Mouse (Mus musculus): Measurements from ENCODE around the gene Adgrl3. TPM values are rescaled to one million over a fixed set of nuclear protein-coding genes. Genes with fewer than 3 reads are reported as not detected.

Adgrl3 gene
- total and polyA plus RNA-seq, 2 experiments from 2014 or later = 1.7 to 7.3 TPM

GRCm38 (mm10) chr5:81094618-81095017, 74.7 kb downstream of the Adgrl3 start:
- TF ChIP-seq EP300 (IDR thresholded peaks at IDR 0.05; ENCODE audit: low read depth) (no peak), CTCF (IDR thresholded peaks at IDR 0.05; ENCODE audit: low read depth) (no peak)
- DNase-seq (ENCODE audit: low spot score) (no peak), ATAC-seq (ENCODE audit: insufficient read depth, low read depth) (no peak)
- Histone ChIP-seq H3K36me3 (replicated peaks; ENCODE audit: control insufficient read depth, insufficient read depth, low read length) (no peaks in the 10 kb centered on the region), H3K9ac (replicated peaks; ENCODE audit: low read depth, low read length) (no peak overlapping the region), H3K9me3 (replicated peaks; ENCODE audit: control insufficient read depth, low read length) (no peaks in the 10 kb centered on the region), H3K4me2 (ENCODE audit: low read depth, low read length) (no peak overlapping the region), H3K4me3 (ENCODE audit: low read depth, low read length) (no peak overlapping the region), H3K4me1 (ENCODE audit: control insufficient read depth, insufficient read depth) (no peaks in the 10 kb centered on the region), H3K27me3 (ENCODE audit: control insufficient read depth, insufficient read depth, low read length) (no peaks in the 10 kb centered on the region), H3K27ac (ENCODE audit: low read depth) (no peak overlapping the region)
- 84% methylated on average over 3 of the region's 3 CpGs for WGBS

- H3K27me3 ChIP-seq (ENCODE audit: control insufficient read depth, insufficient read depth, low read length) = no peaks in the 10 kb centered on the region
- WGBS = 84% methylated on average over 4 of the region's 4 CpGs
- ATAC-seq (ENCODE audit: insufficient read depth, low read depth) (no peak), DNase-seq (ENCODE audit: low spot score) (no peak)
- H3K9me3 ChIP-seq (replicated peaks; ENCODE audit: control insufficient read depth, low read length) = no peaks in the 10 kb centered on the region
- H3K9ac ChIP-seq (replicated peaks; ENCODE audit: low read depth, low read length) = no peak overlapping the region
- H3K4me1 ChIP-seq (ENCODE audit: control insufficient read depth, insufficient read depth) = no peaks in the 10 kb centered on the region
- H3K4me2 ChIP-seq (ENCODE audit: low read depth, low read length) = no peak overlapping the region
- no peak overlapping the region for H3K27ac ChIP-seq (ENCODE audit: low read depth)
- H3K4me3 ChIP-seq (ENCODE audit: low read depth, low read length) = no peak overlapping the region
- TF ChIP-seq EP300 (IDR thresholded peaks at IDR 0.05; ENCODE audit: low read depth) (no peak), CTCF (IDR thresholded peaks at IDR 0.05; ENCODE audit: low read depth) (no peak)
- no peaks in the 10 kb centered on the region for H3K36me3 ChIP-seq (replicated peaks; ENCODE audit: control insufficient read depth, insufficient read depth, low read length)
Measured at GRCm38 (mm10) chr5:81097131-81097530, 77.2 kb downstream of the Adgrl3 start.

DNA sequence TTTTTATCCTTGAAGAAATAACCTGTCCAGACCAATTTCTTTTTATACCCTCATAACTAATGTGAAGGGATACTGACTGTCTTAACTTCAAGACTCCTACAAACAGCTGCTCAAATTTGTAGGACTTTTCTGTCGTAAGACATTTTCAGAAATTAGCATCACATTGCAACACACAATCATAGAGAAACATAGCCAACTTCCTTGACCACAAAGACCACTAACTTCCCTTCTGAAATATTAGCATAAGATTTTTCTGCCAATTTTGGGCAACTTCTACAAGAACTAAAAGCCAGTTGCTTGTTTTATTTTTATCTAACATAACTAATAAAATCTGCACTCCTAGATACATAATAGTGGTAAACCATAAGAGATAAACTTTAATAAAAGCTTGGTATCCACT, 87.5 kb downstream of the Adgrl3 start:
- ATAC-seq (ENCODE audit: insufficient read depth, low read depth) = no peak
- TF ChIP-seq CTCF (IDR thresholded peaks at IDR 0.05; ENCODE audit: low read depth) = no peak
- TF ChIP-seq EP300 (IDR thresholded peaks at IDR 0.05; ENCODE audit: low read depth) = no peak
- H3K4me3 ChIP-seq (ENCODE audit: low read depth, low read length) = no peak overlapping the region
- H3K27me3 ChIP-seq (ENCODE audit: control insufficient read depth, insufficient read depth, low read length) = no peaks in the 10 kb centered on the region
- H3K9ac ChIP-seq (replicated peaks; ENCODE audit: low read depth, low read length) = no peak overlapping the region
- H3K4me2 ChIP-seq (ENCODE audit: low read depth, low read length) = no peak overlapping the region
- H3K27ac ChIP-seq (ENCODE audit: low read depth) = no peak overlapping the region
- 82% methylated on average over 1 of the region's 1 CpGs for WGBS
- no peaks in the 10 kb centered on the region for H3K36me3 ChIP-seq (replicated peaks; ENCODE audit: control insufficient read depth, insufficient read depth, low read length)
- H3K4me1 ChIP-seq (ENCODE audit: control insufficient read depth, insufficient read depth) = no peaks in the 10 kb centered on the region
- no peaks in the 10 kb centered on the region for H3K9me3 ChIP-seq (replicated peaks; ENCODE audit: control insufficient read depth, low read length)
- DNase-seq (ENCODE audit: low spot score) = no peak

GRCm38 (mm10) chr5:81124483-81124882, 104.5 kb downstream of the Adgrl3 start:
- 66% methylated on average over 4 of the region's 4 CpGs for WGBS
- H3K9me3 ChIP-seq (replicated peaks; ENCODE audit: control insufficient read depth, low read length) = no peaks in the 10 kb centered on the region
- DNase-seq (ENCODE audit: low spot score) (no peak), ATAC-seq (ENCODE audit: insufficient read depth, low read depth) (no peak)
- no peak overlapping the region for H3K9ac ChIP-seq (replicated peaks; ENCODE audit: low read depth, low read length)
- no peak overlapping the region for H3K4me2 ChIP-seq (ENCODE audit: low read depth, low read length)
- no peaks in the 10 kb centered on the region for H3K4me1 ChIP-seq (ENCODE audit: control insufficient read depth, insufficient read depth)
- H3K27me3 ChIP-seq (ENCODE audit: control insufficient read depth, insufficient read depth, low read length) = no peaks in the 10 kb centered on the region
- H3K27ac ChIP-seq (ENCODE audit: low read depth) = no peak overlapping the region
- H3K36me3 ChIP-seq (replicated peaks; ENCODE audit: control insufficient read depth, insufficient read depth, low read length) = no peaks in the 10 kb centered on the region
- TF ChIP-seq EP300 (IDR thresholded peaks at IDR 0.05; ENCODE audit: low read depth) = no peak
- TF ChIP-seq CTCF (IDR thresholded peaks at IDR 0.05; ENCODE audit: low read depth) = no peak
- no peak overlapping the region for H3K4me3 ChIP-seq (ENCODE audit: low read depth, low read length)

DNA sequence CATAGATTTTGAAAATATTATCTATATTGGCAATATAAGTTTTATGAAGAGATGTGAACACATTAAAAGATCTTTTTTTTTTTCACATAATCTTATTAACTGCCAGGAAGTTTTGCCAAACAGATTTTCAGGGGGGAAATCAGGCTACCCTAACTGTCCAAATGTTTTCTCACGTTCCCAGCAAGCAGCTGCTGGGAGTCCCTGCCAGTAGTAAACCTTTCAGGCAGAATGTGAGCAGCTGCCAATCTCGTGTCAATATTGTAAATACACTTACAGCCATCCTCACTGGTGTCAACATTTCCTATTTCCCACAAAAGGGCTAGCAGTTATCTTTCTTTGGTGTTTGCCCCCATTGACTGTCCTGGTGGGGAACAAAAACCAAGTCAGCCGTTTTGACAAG, 107.7 kb downstream of the Adgrl3 start:
- Histone ChIP-seq H3K9me3 (replicated peaks; ENCODE audit: control insufficient read depth, low read length) (no peaks in the 10 kb centered on the region), H3K9ac (replicated peaks; ENCODE audit: low read depth, low read length) (no peak overlapping the region), H3K27ac (ENCODE audit: low read depth) (no peak overlapping the region), H3K27me3 (ENCODE audit: control insufficient read depth, insufficient read depth, low read length) (no peaks in the 10 kb centered on the region), H3K4me1 (ENCODE audit: control insufficient read depth, insufficient read depth) (no peaks in the 10 kb centered on the region), H3K4me2 (ENCODE audit: low read depth, low read length) (no peak overlapping the region), H3K36me3 (replicated peaks; ENCODE audit: control insufficient read depth, insufficient read depth, low read length) (no peaks in the 10 kb centered on the region), H3K4me3 (ENCODE audit: low read depth, low read length) (no peak overlapping the region)
- DNase-seq (ENCODE audit: low spot score) (no peak), ATAC-seq (ENCODE audit: insufficient read depth, low read depth) (no peak)
- 53% methylated on average over 3 of the region's 3 CpGs for WGBS
- TF ChIP-seq EP300 (IDR thresholded peaks at IDR 0.05; ENCODE audit: low read depth) (no peak), CTCF (IDR thresholded peaks at IDR 0.05; ENCODE audit: low read depth) (no peak)

DNA sequence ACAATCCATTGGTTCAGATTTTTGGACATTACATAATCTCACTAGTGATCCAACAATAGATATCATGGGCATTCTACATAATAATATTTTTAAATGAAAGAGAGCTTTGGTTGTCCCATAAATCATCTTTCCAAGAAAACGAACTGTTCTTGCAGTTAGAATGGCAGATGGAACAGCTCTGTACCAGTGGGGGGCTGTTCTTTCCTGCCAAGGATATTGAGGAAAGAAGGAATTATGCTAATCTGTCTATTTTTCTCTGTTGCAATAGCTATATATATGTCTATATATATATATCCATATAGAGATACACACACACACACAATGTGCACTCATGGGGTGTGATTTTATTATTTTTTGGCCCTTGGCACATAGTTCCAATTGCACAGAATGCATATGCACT, 116.5 kb downstream of the Adgrl3 start:
- 72% methylated on average over 1 of the region's 1 CpGs for WGBS
- no peak overlapping the region for H3K4me2 ChIP-seq (ENCODE audit: low read depth, low read length)
- ATAC-seq (ENCODE audit: insufficient read depth, low read depth) = no peak
- no peak overlapping the region for H3K4me3 ChIP-seq (ENCODE audit: low read depth, low read length)
- no peaks in the 10 kb centered on the region for H3K4me1 ChIP-seq (ENCODE audit: control insufficient read depth, insufficient read depth)
- DNase-seq (ENCODE audit: low spot score) = no peak
- no peak for TF ChIP-seq EP300 (IDR thresholded peaks at IDR 0.05; ENCODE audit: low read depth)
- no peak for TF ChIP-seq CTCF (IDR thresholded peaks at IDR 0.05; ENCODE audit: low read depth)
- H3K27me3 ChIP-seq (ENCODE audit: control insufficient read depth, insufficient read depth, low read length) = no peaks in the 10 kb centered on the region
- no peaks in the 10 kb centered on the region for H3K9me3 ChIP-seq (replicated peaks; ENCODE audit: control insufficient read depth, low read length)
- no peak overlapping the region for H3K27ac ChIP-seq (ENCODE audit: low read depth)
- H3K36me3 ChIP-seq (replicated peaks; ENCODE audit: control insufficient read depth, insufficient read depth, low read length) = no peaks in the 10 kb centered on the region
- H3K9ac ChIP-seq (replicated peaks; ENCODE audit: low read depth, low read length) = no peak overlapping the region

All from heart, postnatal 0 days (tissue).